Mouse (Mus musculus): Measurements from ENCODE around the gene Ccnk.

Ccnk gene

DNA sequence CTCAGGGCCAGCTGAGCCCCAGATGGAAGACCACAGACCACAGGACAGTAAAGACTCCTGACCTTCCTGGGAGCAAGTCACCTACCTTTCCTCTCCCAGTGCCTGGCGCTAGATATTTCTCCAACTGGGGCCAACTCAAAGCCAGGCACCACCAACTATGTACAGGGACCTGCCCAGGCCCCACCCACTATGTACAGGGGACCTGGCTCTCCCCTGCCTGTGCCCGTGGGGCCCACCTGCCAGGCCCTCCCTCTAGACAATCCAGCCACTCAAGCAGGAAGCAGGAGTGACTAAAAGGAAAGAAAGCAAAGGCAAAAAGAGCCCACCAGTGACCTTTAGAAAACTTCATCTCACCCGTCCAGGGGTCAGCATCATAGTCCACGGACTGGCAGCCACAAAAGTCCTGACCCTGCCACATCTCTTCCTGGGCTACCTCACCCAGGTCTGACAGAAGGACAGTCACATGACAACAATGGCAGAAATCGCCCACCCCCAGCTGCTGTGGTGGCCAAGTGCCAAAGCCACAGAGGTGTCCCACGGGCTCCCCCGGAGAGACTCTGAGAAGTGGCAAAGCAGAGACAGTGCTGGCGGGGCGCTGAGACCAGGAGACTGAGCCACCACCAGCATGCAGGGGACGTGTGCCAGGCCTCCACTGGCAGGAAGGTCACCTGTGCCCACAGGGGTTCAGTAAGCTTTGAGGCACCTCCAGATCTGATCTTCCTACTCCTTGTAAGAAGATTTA, 67.6 kb downstream of the Ccnk start:
- no peak for DNase-seq (ENCODE audit: low spot score in 2 of 2)

DNA sequence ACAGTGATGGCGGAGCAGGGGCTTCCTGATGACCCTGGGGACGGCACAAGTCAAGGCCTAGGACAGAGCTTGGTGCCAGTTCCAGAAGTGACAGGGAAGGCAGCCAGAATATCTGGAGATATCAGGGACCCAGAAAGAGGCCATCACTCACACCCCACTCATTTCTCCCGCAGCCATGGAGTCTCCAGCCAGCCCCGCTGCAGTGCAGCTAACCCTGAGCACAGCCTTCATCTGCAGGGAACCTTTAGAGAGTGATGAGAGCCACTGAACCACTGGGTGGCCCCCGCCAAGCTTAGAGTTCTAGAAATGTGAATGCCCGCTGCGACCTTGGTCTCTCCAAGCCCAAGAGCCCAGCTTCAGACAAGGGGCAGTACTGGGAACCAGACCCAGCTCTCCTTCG, 69.6 kb downstream of the Ccnk start:
- DNase-seq (ENCODE audit: low spot score in 2 of 2), result no peak

GRCm38 (mm10) chr12:108249522-108249921, 70.1 kb downstream of the Ccnk start:
- DNase-seq (ENCODE audit: low spot score in 2 of 2), result no peak

- DNase-seq (ENCODE audit: low spot score in 2 of 2), result no peak
Measured at GRCm38 (mm10) chr12:108251034-108251792, 71.8 kb downstream of the Ccnk start.

DNA sequence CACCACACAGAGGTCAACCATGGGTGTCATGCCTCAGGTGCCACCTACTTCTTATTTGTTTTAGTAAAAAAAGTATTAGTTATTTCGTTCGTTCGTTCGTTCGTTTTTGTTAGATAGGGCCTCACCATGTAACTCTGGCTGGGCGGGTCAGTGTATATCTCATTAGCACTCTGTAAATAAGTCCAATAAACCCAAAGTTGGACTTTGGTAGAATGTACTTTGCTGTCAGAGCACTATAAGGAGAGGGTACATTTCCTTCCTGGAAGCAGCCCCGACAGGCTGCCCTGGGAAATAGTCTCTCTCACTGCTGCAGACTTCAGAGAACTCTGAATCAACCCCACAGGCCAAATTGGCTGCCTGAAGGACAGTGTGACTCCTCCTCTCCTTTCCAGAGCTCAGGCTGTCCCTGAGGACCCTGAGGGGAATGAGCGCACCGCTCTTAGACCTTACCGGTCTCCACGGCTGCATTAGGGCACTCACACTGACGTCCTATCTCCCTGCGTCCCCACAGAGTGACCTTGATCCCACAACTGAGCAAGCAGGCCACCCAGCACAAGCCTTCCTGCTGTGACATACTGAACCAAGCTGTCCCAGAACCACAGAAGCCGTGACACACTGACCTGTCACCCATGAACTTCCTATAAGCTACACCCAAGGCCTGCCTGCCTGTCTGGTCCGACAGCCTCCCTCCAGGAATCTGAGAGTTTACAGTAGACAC, 72.6 kb downstream of the Ccnk start:
- DNase-seq (ENCODE audit: low spot score in 2 of 2), result no peak

Measured in spleen, postnatal 10 days (tissue).